Mouse (Mus musculus) right cerebral cortex, postnatal 14 days (tissue): Measurements from ENCODE around the gene Btbd2.

Experiments
- DNase-seq: peaks from one replicate; pipeline ENCODE4 v3.0.0; 2022

The Btbd2 gene

GRCm38 (mm10) chr10:80604988-80605387 lies 51.9 kb downstream of the Btbd2 start:
- no peak for DNase-seq

- DNase-seq = no peak
Measured at GRCm38 (mm10) chr10:80604001-80604509, 52.8 kb downstream of the Btbd2 start.

GRCm38 (mm10) chr10:80603364-80603763 lies 53.5 kb downstream of the Btbd2 start:
- DNase-seq = no peak

GRCm38 (mm10) chr10:80602698-80603325 lies 54.1 kb downstream of the Btbd2 start, which contains the start of the genes Scamp4 and Adat3:
Scamp4 (plus strand) TSS chr10:80602872.
Adat3 (plus strand) TSS chr10:80602880.
- peak; percentile 94 for DNase-seq

GRCm38 (mm10) chr10:80596318-80596717 lies 60.6 kb downstream of the Btbd2 start:
- DNase-seq = no peak
